Mouse (Mus musculus) forebrain, embryonic 15.5 days (tissue): Measurements from ENCODE around the gene Rad9b. TPM values are rescaled to one million over a fixed set of nuclear protein-coding genes. Genes with fewer than 3 reads are reported as not detected.
A peak's percentile ranks its signal among the peaks of the same experiment; 100 is the strongest.

Experiments used
- ATAC-seq: fragments of 200-750 bp; cut with Nextera tagmentation; replicated peaks from 2 replicates; pipeline ENCODE4 v1.8.0; 2017; ENCODE audit warnings: mild to moderate bottlenecking, moderate TSS enrichment, moderate library complexity
- H3K27ac ChIP-seq: fragments of 300-500 bp; sonication (generic); replicated peaks from 2 replicates; pipeline ENCODE4 v1.5.1; 2015; ENCODE audit warnings: mild to moderate bottlenecking, inconsistent platforms
- H3K27me3 ChIP-seq: fragments of 300-500 bp; sonication (generic); 2 replicates; pipeline ENCODE4 v1.6.1; 2015; ENCODE audit warnings: inconsistent platforms
- H3K36me3 ChIP-seq: fragments of 300-500 bp; sonication (generic); 2 replicates; pipeline ENCODE4 v1.6.1; 2015; ENCODE audit warnings: mild to moderate bottlenecking, inconsistent platforms
- H3K4me1 ChIP-seq: fragments of 300-500 bp; sonication (generic); 2 replicates; pipeline ENCODE4 v1.6.1; 2015; ENCODE audit warnings: inconsistent platforms
- H3K4me2 ChIP-seq: fragments of 300-500 bp; sonication (generic); replicated peaks from 2 replicates; pipeline ENCODE4 v1.6.1; 2015; ENCODE audit warnings: mild to moderate bottlenecking, inconsistent platforms
- H3K4me3 ChIP-seq: fragments of 300-500 bp; sonication (generic); 2 replicates; pipeline ENCODE4 v1.5.1; 2015; ENCODE audit warnings: mild to moderate bottlenecking, inconsistent platforms
- H3K9ac ChIP-seq: fragments of 300-500 bp; sonication (generic); replicated peaks from 2 replicates; pipeline ENCODE4 v1.6.1; 2015; ENCODE audit warnings: mild to moderate bottlenecking, inconsistent platforms
- H3K9me3 ChIP-seq: fragments of 300-500 bp; sonication (generic); 2 replicates; pipeline ENCODE4 v1.6.1; 2016; ENCODE audit warnings: inconsistent platforms
- WGBS: fragments of 180-500 bp; shearing (Covaris S2); methylation state at CpG from one replicate; pipeline ENCODE4 v1.1.7; 2015; ENCODE audit warnings: mixed read lengths; 5-methylcytosine and 5-hydroxymethylcytosine counted together
- polyA plus RNA-seq: library from polyadenylated mRNA; unstranded; fragments of >200 nt; fragmentation: Nextera tagmentation; extraction: Ambion mirVana; gene quantifications from 2 replicates; pipeline ENCODE4 v1.2.1, GENCODE M21; 2015

Rad9b gene
- polyA plus RNA-seq, 1 experiment from 2014 or later, result 17.8 TPM

- Histone ChIP-seq H3K9ac (no peak overlapping the region), H3K4me3 (peak overlapping the region; percentile 60), H3K9me3 (no peaks in the 10 kb centered on the region), H3K36me3 (no peaks in the 10 kb centered on the region), H3K4me1 (peaks cover 13% of the 10 kb centered on the region), H3K27ac (peak overlapping the region; percentile 60), H3K27me3 (no peaks in the 10 kb centered on the region), H3K4me2 (peak overlapping the region; percentile 78)
- peak; percentile 57; the same call in 1 of the 2 replicates for ATAC-seq
- 53% methylated on average over 16 of the region's 16 CpGs for WGBS
Measured at GRCm38 (mm10) chr5:122391178-122391785, 37.2 kb upstream of the Rad9b start.

GRCm38 (mm10) chr5:122390671-122391070 is 36.6 kb upstream of the Rad9b start:
- Histone ChIP-seq H3K27ac (no peak overlapping the region), H3K4me3 (no peak overlapping the region), H3K4me1 (peaks cover 13% of the 10 kb centered on the region), H3K36me3 (no peaks in the 10 kb centered on the region), H3K9ac (no peak overlapping the region), H3K9me3 (no peaks in the 10 kb centered on the region), H3K27me3 (no peaks in the 10 kb centered on the region), H3K4me2 (no peak overlapping the region)
- no peak for ATAC-seq

- Histone ChIP-seq H3K4me1 (peaks cover 13% of the 10 kb centered on the region), H3K4me3 (no peak overlapping the region), H3K4me2 (no peak overlapping the region), H3K9me3 (no peaks in the 10 kb centered on the region), H3K9ac (no peak overlapping the region), H3K27ac (no peak overlapping the region), H3K36me3 (no peaks in the 10 kb centered on the region), H3K27me3 (no peaks in the 10 kb centered on the region)
- no peak for ATAC-seq
- 88% methylated on average over 5 of the region's 5 CpGs for WGBS
Measured at GRCm38 (mm10) chr5:122390006-122390405, 36.0 kb upstream of the Rad9b start.

- Histone ChIP-seq H3K4me1 (no peaks in the 10 kb centered on the region), H3K9ac (no peak overlapping the region), H3K4me2 (no peak overlapping the region), H3K4me3 (no peak overlapping the region), H3K9me3 (no peaks in the 10 kb centered on the region), H3K27ac (no peak overlapping the region), H3K36me3 (peaks cover 35% of the 10 kb centered on the region), H3K27me3 (no peaks in the 10 kb centered on the region)
- ATAC-seq, result peak; percentile 35; the same call in 1 of the 2 replicates
- 52% methylated on average over 11 of the region's 11 CpGs for whole genome bisulfite sequencing
Measured at GRCm38 (mm10) chr5:122379374-122380155, 25.5 kb upstream of the Rad9b start.

GRCm38 (mm10) chr5:122378171-122378570 is 24.1 kb upstream of the Rad9b start:
- H3K9me3 ChIP-seq, result no peaks in the 10 kb centered on the region
- H3K4me3 ChIP-seq, result no peak overlapping the region
- H3K27ac ChIP-seq, result no peak overlapping the region
- no peaks in the 10 kb centered on the region for H3K27me3 ChIP-seq
- H3K9ac ChIP-seq, result no peak overlapping the region
- 98% methylated on average over 12 of the region's 12 CpGs for WGBS
- H3K36me3 ChIP-seq, result peaks cover 37% of the 10 kb centered on the region
- peaks cover 5% of the 10 kb centered on the region for H3K4me1 ChIP-seq
- no peak overlapping the region for H3K4me2 ChIP-seq
- no peak for ATAC-seq

- Histone ChIP-seq H3K9ac (no peak overlapping the region), H3K36me3 (peaks cover 31% of the 10 kb centered on the region)
Measured at GRCm38 (mm10) chr5:122377101-122377833, 23.2 kb upstream of the Rad9b start.

GRCm38 (mm10) chr5:122372878-122373277 is 18.8 kb upstream of the Rad9b start:
- no peaks in the 10 kb centered on the region for H3K9me3 ChIP-seq
- ATAC-seq, result no peak
- peak overlapping the region; percentile 69 for H3K9ac ChIP-seq
- H3K4me2 ChIP-seq, result peak overlapping the region; percentile 64
- H3K4me3 ChIP-seq, result peak overlapping the region; percentile 84
- 10% methylated on average over 5 of the region's 5 CpGs for WGBS
- H3K4me1 ChIP-seq, result peaks cover 22% of the 10 kb centered on the region
- no peaks in the 10 kb centered on the region for H3K27me3 ChIP-seq
- peak overlapping the region; percentile 97 for H3K27ac ChIP-seq
- H3K36me3 ChIP-seq, result peaks cover 21% of the 10 kb centered on the region

More at GRCm38 (mm10) chr5:122377101-122377833, 23.2 kb upstream of the Rad9b start:
- Histone ChIP-seq H3K27ac (no peak overlapping the region), H3K4me2 (no peak overlapping the region), H3K4me3 (no peak overlapping the region), H3K9me3 (no peaks in the 10 kb centered on the region), H3K4me1 (peaks cover 11% of the 10 kb centered on the region), H3K27me3 (no peaks in the 10 kb centered on the region)
- ATAC-seq, result no peak
- WGBS, result 89% methylated on average over 4 of the region's 4 CpGs

- Histone ChIP-seq H3K4me2 (peak within 1 kb of the TSS; percentile 64), H3K27me3 (no peaks in the 10 kb centered on the region), H3K4me1 (peaks cover 22% of the 10 kb centered on the region), H3K4me3 (peak within 1 kb of the TSS; percentile 84), H3K9me3 (no peaks in the 10 kb centered on the region), H3K9ac (peak within 1 kb of the TSS; percentile 90), H3K27ac (peak within 1 kb of the TSS; percentile 97), H3K36me3 (peaks cover 26% of the 10 kb centered on the region)
- WGBS, result under 1% methylated on average over 53 of the region's 53 CpGs
- ATAC-seq, result peak; percentile 96
Measured at GRCm38 (mm10) chr5:122372192-122372769, 18.2 kb upstream of the Rad9b start, which contains the start of gene Fam216a. Fam216a (minus strand) TSS chr5:122372364.

GRCm38 (mm10) chr5:122371591-122372191 is 17.7 kb upstream of the Rad9b start, which contains the start of gene Gpn3:
Gpn3 (plus strand) TSS chr5:122371876.
- peak; percentile 76 for ATAC-seq
- H3K4me2 ChIP-seq, result peak within 1 kb of the TSS; percentile 64
- WGBS, result under 1% methylated on average over 39 of the region's 46 CpGs
- H3K4me3 ChIP-seq, result peak within 1 kb of the TSS; percentile 84
- H3K9ac ChIP-seq, result peak within 1 kb of the TSS; percentile 90
- peak within 1 kb of the TSS; percentile 97 for H3K27ac ChIP-seq
- H3K36me3 ChIP-seq, result peaks cover 29% of the 10 kb centered on the region
- no peaks in the 10 kb centered on the region for H3K9me3 ChIP-seq
- H3K27me3 ChIP-seq, result no peaks in the 10 kb centered on the region
- peaks cover 22% of the 10 kb centered on the region for H3K4me1 ChIP-seq

GRCm38 (mm10) chr5:122354492-122355067 is 547 bp upstream of the Rad9b start:
- under 1% methylated on average over 50 of the region's 57 CpGs for whole genome bisulfite sequencing
- peak overlapping the region; percentile 83 for H3K9ac ChIP-seq
- peaks cover 5% of the 10 kb centered on the region; the same call in 1 of the 2 replicates for H3K36me3 ChIP-seq
- no peaks in the 10 kb centered on the region for H3K27me3 ChIP-seq
- H3K4me2 ChIP-seq, result peak overlapping the region; percentile 54
- ATAC-seq, result peak; percentile 60
- H3K4me1 ChIP-seq, result peaks cover 16% of the 10 kb centered on the region
- peak overlapping the region; percentile 81 for H3K27ac ChIP-seq
- peak overlapping the region; percentile 84 for H3K4me3 ChIP-seq
- no peaks in the 10 kb centered on the region for H3K9me3 ChIP-seq

- no peak for ATAC-seq
- H3K27me3 ChIP-seq, result no peaks in the 10 kb centered on the region
- WGBS, result 79% methylated on average over 4 of the region's 4 CpGs
Measured at GRCm38 (mm10) chr5:122345777-122346176, 8.3 kb downstream of the Rad9b start.

More at GRCm38 (mm10) chr5:122345777-122346176, 8.3 kb downstream of the Rad9b start:
- no peaks in the 10 kb centered on the region for H3K9me3 ChIP-seq
- H3K4me1 ChIP-seq, result no peaks in the 10 kb centered on the region
- H3K36me3 ChIP-seq, result no peaks in the 10 kb centered on the region
- no peak overlapping the region for H3K27ac ChIP-seq
- no peak overlapping the region for H3K4me3 ChIP-seq
- no peak overlapping the region for H3K4me2 ChIP-seq
- no peak overlapping the region for H3K9ac ChIP-seq
